Mouse (Mus musculus): Measurements from ENCODE around the gene Eppin.
"Not testable (repeated sequence)": the region's sequence is repeated elsewhere in the genome, so short reads cannot be mapped to it uniquely, and the experiment has no call there.

Eppin gene

DNA sequence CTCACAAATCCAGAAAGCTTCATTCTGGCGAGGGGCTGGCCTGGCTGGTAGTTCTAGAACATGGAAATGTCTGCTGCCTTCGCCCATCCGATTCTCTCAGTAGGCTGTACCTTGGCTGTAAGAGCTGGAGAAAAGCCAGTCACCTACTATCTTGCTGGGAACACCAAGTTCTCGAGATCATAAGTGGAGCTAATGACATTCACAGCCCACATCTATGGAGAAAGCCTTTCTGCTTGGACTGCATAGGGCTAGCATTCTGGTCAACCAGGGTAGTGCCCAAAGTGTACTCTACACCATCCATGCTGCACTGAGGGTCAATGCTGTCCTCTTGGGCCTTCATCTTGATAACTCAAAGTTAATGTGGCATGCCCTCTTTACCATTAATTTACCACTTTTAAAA lies at the start of gene Eppin:
TSS of gene Eppin (minus strand) at position 101 of the 400 bp plus-strand sequence.
- DNase-seq, result no peak

DNA sequence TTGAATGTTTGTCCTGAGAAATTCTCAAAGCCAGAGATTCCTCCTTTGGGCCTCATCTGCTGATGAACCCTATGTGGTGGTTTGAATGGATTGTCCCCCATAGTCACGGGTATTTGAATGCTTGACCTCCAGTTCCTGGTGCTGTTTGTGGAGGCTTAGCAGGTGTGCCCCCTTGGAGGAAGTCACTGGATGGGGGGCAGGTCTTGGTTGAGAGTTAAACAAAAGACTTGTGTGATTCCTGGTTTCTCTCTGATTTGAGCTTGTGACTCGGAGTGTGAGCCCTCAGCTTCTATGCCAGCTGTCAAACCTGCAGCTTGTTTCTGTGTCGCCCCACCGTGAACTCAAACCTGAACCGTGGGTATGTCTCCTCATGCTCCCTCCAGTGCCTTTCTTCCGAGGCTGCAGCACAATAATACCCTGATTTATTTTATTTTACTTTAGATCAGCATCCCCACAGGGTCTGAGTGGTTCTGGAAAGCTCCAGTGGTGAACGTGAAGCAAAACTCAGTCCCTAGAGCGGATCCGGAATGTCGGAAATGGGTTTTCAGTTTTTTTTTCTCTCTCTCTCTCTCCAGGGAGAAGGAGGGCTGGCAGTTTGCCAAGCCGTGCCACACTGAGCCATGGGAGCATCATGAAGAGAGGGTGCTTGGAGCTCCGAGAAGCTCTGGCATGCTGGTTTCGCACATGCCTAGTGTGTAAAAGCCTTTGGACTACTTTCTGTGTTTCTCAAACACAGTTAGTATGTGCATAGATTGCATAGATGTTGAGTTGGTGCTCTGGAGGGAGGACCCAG lies 48.7 kb upstream of the Eppin start:
- DNase-seq, result no peak

DNA sequence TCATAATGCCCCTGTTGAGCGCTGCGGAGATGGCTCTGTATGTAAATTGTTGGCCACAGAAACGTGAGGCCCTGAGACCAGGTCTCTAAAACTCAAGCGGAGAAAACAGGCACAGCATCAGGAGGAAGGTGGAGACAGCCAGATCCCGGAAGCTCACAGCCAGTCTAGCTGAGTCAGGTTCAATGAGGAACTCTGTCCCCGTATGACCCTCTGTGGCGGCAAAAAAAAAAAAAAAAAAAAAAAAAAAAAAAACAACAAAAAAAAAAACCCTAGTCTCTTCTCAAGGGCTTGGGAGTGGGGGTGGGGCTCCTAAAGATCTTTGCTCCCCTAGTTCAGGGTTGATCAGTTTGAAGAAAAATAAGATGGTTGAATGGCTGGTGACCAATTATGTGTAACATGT lies 47.7 kb upstream of the Eppin start:
- DNase-seq, result no peak

DNA sequence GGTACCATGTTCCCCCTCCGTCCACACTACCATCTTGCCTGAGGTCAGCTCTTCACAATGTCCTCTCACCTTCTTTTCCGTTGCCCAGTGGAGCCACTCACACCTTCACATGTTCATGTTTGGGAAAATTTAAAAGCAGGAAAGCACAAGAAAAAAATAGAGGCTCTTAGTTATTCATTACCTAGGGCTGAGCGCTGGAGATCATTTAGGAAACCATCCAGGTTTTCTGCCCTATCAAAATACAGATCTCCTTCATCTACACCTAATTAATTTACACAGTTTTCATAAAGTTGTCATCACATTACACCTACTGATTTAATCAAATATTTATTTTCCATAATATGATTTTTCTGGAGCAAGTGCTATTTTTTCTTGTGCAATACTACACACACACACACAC lies 45.3 kb upstream of the Eppin start, which contains the start of gene Wfdc16:
TSS of gene Wfdc16 (minus strand) at position 101 of the 400 bp plus-strand sequence.
- no peak for DNase-seq

DNA sequence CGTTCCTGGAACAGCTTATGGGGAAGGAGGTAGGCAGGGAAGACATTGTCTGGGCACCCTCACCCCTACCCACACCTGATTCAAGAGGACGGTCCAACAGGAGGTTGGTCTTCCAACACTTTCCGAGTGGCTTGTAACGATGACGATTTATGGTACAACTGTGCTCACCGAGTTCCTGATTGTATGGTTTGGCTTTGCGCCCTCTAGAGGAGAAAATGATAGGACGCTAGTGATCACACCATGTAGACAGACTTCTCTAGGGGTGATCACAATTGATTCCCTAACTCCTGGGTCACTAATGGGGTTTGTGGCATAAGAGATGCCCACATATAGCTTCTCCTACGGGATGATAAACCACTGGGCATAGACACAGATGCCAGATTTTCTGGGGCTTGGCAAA lies 41.9 kb upstream of the Eppin start:
- DNase-seq, result no peak

DNA sequence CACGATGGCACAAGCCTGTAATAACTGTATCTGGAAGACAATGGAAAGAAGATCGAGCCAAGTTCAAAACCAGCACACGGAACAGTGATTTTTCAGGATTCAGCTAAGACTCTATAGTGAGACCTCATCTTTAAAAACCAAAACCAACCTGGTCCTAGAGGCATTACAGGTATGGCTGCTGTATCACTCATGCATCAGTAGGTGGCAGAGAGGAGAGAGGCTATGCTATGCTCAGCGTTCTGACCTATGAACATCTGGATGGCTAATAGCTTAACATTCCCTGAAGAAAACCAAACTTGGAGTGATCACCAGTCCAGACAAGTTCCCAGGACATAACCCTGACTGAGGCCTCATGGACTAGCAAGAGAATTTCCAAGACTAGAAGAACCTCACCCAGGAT lies 28.4 kb upstream of the Eppin start:
- no peak for DNase-seq

DNA sequence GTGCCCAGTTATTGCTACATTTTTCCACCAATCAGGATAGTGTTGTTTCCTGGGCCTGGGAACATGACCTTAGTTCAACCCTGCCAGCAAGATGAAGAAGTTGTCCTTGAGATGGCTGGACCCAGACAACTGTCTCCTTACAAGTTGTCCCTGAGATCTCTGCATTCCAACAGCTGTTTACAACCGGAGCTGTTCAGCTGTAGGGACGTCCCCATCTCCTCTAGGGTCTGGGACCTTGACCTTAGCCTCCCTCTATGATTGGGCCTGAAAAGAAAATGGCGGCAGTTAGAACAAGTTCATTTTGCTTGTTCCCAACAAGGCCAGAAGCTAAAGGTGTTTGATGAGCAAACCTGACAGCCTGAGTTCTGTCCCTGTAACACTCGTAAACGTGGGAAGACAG lies 25.7 kb upstream of the Eppin start:
- no peak for DNase-seq

DNA sequence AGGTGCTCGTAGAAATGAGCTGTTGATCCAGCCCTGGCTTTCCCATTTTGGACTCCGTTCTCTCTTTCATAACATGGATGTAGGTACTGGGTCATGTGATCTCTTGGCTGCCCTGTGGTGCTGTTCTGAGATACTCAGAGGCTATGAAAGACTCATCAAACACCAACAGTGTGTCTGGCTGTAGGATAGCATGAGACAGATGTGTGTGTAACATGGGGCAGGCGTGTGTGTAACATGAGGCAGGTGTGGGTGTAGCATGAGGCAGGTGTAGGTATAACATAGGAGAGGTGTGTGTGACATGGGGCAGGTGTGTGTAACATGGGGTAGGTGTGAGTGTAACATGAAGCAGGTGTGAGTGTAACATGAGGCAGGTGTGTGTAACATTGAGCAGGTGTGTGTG lies 22.0 kb upstream of the Eppin start:
- DNase-seq, result no peak

DNA sequence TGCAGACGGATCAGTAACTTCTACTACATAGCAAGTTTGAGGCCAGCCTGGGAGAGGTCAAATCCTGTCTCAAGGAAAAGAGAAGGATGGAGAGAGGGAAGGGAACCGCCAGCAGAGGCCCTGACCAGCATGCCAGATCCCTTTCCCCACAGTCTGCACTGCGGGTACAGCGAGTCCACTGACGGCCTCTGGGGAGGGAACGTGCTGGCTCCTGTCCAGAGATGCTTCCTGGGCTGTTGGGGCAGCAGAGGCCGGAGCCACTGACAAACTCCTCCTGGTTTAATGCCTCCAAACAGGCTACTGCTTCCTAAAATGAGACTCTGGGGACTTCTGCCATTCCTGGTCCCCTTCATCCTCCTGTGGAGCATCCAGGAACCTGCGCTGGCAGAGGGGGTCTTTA lies 20.1 kb upstream of the Eppin start, which contains the start of the genes Wfdc6b and Wfdc8:
TSS of gene Wfdc6b (plus strand) at position 52 of the 400 bp plus-strand sequence.
TSS of gene Wfdc8 (minus strand) at position 156 of the 400 bp plus-strand sequence.
- peak in 1 of 2 experiments; percentile 11 for DNase-seq

DNA sequence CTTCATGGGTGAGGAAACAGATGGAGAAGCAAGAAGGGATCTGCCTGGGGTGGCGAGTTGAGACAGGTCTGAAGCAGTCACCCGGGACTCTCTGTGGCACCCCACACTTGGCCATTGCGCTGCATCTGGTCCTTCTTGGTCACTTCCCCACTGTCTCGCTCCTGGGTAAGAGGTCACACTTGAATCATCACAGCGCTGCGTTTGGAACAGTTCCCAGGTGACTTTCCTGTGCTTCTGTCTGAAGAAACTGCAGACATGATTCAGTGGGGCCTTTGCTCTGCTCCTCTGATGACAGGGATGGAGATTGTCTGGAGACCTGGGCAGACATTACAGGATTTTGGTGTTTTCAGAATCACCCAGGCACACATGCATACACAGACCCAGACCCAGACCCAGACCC lies 15.4 kb upstream of the Eppin start:
- DNase-seq, result no peak

DNA sequence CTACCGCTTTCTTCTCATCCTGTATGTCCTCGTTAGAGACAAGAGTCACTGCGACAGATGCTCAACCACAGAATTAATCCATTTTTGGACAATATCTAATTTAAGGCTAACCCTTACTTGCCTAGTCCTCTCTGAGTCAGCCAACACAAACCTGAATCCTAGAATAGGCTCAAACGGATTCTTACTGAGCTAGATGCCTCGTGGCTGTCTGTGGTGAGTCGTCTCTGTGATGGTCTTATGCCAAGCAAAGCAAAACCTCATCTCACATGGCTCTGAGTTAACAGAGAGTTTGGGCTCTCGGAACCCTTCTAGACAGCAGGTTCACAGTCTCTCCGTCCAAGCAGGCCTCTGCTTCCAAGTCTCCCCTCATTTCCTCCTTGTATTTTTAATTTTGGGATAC lies 11.0 kb upstream of the Eppin start:
- DNase-seq, result no peak

DNA sequence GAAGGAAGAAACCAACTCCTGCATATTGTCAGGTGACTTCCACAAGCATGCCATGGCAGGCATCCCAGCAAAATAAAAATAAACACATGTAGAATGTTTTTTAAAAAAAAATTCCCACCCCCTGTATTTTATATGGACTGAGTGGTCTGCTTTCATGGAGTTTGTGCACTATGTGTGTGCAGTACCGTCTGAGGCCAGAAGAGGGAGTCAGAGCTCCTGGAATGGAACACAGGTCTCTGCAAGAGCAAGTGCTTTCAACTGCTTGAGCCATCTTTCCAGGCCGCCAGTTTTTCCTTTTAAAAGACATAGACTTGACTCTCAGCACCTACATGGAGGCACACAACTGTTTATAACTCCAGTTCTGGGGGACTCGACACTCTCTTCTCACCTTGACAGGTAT lies 10.1 kb upstream of the Eppin start:
- DNase-seq, result no peak

DNA sequence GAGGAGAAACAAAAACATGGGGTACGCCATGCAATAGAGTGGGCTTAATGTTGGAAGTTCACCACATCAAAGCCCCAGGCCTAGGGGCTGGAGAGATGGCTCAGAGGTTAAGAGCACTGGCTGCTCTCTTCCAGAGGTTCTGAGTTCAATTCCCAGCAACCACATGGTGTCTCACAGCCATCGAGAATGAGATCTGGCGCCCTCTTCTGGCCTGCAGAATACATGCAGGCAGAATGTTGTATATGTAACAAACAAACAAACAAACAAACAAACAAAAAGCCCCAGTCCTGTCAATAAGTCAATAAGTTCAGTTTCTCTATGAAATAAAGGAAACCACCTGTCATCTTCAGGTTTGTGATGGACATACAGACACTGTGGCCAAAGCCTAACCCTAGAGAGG lies 6.8 kb upstream of the Eppin start:
- no peak for DNase-seq

DNA sequence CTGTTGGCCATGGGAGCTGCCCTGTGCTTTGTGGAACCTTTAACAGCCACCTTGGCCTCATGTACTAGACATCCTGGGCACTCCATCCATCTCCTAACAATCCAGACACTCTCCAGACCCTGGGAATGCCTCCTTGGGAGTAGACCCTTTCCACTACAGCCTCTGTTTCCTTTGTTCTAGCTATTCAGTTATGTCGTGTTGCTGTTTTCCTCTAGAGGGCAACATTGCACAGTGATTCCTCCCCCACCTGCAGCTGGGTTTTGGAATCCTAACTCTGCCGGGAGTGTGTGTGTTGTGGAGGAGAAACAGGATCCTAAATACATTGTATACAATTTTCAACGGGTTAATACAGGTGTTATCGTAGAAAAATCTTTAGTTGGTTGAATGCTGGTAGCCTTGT lies 1.4 kb downstream of the Eppin start:
- DNase-seq, result no peak

DNA sequence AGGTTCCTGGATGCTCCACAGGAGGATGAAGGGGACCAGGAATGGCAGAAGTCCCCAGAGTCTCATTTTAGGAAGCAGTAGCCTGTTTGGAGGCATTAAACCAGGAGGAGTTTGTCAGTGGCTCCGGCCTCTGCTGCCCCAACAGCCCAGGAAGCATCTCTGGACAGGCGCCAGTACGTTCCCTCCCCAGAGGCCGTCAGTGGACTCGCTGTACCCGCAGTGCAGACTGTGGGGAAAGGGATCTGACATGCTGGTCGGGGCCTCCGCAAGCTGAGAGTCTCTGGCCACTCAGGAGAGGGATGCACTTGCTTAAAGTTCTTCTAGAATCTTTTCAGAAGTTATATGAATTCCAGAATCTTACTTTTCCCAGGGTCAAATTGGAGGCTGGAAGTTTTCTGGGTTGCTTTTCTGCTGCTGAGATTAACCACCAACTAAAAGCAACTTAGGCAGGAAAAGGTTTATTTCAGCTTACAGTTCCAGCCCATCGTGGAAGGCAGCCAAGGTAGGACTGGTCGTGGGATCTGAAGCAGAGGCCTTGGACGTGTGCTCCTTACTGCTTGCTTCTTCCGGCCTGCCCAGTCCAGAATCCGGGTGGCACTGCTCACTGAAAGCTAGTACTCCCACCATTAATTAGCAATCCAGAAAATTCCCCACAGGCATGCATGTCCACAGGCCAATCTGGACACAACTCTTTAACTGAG lies 8.2 kb downstream of the Eppin start, which contains the start of gene Wfdc6a:
TSS of gene Wfdc6a (minus strand) at position 423 of the 701 bp plus-strand sequence.
- not testable (repeated sequence) for DNase-seq

DNA sequence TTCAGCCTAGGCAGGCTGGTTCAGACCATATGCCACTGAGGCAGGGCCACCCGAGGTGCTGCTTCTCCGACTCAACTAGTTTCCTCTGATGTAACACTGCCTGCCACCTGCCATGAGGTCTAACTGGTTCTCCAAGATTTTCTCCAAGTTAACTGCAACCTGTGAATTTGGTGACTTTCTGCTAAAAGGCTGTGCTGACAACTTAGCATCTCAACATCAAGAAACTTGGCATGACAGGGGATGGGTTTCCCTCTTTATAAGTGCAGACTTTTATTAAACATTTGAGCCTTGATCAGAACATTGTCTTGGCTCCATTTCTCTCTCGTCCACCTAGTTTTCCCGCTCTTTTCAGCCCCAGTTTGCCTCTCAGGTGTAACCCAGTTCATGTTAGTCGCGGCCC lies 20.0 kb downstream of the Eppin start, which contains the start of gene Spint3:
TSS of gene Spint3 (minus strand) at position 101 of the 400 bp plus-strand sequence.
- DNase-seq, result not testable (repeated sequence)

DNA sequence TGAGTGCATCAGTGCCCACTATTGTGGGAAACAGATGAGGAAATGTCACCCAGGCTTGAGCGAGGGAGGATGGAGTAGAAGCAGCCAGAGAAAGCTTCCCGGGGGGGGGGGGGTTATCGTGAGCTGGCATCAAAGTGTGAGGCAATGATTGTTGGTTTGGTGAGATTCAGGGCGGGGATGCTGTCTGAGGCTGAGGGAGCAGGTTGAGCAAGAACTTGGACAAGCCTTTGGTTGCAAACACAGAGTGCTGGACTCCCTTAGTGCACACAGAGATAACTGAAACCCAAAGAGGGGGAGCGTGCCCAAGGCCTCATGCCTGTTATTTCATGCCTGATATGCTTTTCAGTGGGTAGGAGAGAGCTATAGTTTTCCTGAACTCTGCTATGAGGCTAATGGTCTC lies 25.9 kb downstream of the Eppin start:
- no peak for DNase-seq

DNA sequence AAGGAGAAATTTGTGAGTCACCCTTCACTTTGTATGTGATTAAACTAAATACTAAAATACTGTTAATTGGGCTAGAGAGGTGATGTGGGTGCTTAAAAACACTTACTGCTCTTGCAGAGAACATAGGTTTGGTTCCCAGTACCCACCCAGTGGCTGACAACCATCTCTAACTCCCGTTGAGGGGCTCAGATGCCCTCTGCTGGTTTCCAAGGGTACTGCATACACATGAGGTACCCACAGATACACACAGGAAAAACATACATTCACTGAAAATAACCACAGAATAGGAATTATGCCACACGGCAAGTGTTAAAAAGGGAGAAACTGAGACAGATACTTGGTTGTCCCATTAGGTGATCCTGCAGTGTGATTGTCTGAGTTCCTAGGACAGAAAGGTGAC lies 26.4 kb downstream of the Eppin start:
- no peak for DNase-seq

DNA sequence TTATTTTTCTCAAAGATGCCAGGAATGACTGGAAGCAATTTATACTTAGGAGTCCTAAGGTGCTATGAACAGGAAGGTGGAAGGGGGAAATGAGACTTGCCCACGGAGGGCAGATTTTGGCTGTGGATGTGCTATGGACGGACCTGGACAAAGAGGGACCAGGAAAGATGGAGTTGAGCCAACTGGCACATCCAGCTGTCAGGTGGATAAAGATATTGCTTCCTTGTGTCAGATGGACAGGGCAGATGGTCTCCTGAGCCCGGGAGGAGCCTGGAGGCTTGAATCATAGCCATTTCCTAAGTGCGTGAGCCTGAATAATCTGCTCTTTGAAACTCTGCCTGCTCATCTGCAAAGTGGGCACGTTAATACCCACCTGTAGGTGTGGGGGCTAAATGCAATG lies 29.0 kb downstream of the Eppin start:
- DNase-seq, result no peak

DNA sequence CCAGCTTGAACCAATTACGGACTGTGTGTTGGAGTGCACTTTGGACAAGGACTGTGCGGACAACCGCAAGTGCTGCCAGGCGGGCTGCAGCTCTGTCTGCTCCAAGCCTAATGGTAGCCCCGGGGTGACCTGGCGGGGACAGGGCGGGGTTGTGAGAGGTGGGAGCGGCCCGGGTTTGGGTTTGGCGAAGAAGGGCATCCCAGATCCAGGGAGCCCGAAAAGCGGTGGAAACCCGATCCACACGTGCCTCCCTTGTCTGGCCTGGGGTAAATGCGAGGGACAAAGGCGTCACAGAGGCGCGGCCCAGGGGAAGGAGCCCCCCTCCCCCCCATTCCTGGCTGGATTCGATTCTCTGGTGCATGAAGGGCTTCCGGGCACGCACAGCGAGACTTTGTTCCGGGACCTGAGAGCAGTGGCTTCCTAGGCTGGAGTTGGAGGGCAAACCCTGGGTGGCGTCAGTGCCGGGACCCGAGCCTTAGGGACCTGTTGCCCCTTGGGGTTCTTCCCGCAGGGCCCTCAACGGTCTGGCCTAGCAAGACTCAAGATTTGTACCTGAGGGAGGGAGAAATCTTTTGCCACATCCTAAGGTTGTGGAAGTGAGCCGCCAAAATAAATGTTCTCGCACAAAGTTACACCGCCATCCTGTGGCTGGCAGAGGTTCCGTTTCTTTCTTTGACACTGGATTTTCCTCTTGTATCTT lies 29.9 kb downstream of the Eppin start:
- peak in 1 of 2 experiments; percentile 3 for DNase-seq

DNA sequence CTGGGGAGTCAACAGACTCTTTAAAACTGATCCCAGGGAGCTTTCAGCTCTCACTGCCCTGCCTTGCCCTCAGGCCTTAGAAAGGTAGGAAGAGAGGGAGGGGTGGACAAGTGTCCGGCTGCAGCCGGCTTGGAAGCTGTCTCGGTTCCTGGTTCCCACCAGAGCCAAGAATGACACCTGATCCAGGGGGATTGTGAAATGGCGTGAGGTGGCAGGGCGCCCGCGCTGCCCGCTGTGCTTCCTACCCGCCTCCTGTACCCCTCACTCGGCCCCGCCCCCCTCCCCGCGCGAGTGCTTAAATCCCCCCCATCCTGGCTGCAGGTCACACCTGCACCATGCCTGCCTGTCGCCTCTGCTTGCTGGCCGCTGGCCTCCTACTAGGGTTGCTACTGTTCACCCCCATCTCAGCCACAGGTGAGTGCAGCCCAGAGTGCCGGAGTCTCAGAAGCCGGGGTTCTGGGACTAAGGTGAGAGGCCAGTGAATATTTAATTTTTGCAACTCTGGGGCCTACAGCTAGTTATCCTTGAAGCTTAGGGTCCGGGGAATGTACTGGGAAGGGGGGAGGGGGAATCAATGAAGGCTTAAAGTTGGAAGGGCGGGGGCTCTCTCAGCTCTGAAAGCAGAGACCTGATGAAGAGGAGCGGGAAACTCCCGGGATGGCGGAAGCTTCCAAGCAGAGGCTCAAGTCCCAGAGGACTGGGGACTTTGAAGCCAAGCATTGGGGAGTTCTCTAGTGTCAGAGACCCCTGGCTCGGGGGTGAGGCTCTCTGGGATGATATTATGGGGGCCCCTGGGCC lies 30.8 kb downstream of the Eppin start, which contains the start of gene Wfdc2:
TSS of gene Wfdc2 (plus strand) at position 23 of the 798 bp plus-strand sequence.
- DNase-seq, result no peak

DNA sequence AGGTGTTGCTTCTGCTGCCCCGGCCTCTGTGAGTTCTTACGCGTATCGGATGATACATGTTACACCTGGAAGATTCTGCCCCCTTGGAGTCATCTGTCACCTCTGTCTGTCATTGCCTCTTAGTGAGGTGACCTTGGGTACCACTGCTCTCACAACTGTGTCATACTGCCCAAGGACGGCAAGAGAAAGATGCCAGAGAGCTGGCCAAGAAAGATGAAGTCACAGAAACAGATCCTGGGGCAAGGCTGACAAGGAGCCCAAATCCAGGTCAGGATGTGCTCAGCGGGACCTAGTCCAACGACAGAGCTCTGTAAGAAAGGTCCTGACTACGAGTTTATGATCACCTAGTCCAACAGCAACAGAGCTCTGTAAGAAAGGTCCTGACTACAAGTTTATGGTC lies 33.3 kb downstream of the Eppin start:
- no peak for DNase-seq

Measured in cerebellum, adult 18-20 months (tissue).